Mouse (Mus musculus): ENCODE measurements around the gene Elob.

- TF ChIP-seq CTCF (IDR thresholded peaks at IDR 0.05; ENCODE audit: low read depth) (no peak), EP300 (IDR thresholded peaks at IDR 0.05; ENCODE audit: low read depth) (no peak)
These were observed 2.3 kb upstream of the Elob start for GRCm38 (mm10) chr17:23831201-23831600.
